Mouse (Mus musculus): ENCODE data around the gene Evx2. TPM values are rescaled to one million over a fixed set of nuclear protein-coding genes. Genes with fewer than 3 reads are reported as not detected.

Evx2 gene
- polyA plus RNA-seq, 1 experiment from 2014 or later = not detected

DNA sequence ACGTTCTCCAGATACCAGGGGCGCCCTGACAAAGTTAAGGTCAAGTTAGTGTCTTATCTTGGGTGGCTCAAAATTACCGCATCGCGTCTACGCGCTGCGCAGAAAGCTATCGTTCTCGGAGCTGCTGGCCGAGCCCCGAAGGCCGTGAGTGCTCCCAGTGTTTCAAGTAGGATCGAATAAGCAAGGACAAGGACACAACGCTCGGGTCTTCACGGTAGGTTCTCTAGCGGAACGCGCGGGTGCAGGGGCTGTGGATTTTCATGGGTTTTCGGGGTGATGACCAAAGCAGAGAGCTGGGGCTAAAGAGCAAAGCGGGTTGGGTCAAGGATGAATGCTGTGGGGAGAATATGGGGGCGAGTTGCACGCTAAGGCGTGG is 20.2 kb upstream of the Evx2 start:
- Histone ChIP-seq H3K27me3 (ENCODE audit: insufficient read depth, low read length) (peaks cover 100% of the 10 kb centered on the region), H3K4me2 (no peak overlapping the region; the same call in 1 of the 2 replicates), H3K27ac (ENCODE audit: low read depth) (no peak overlapping the region), H3K4me1 (ENCODE audit: insufficient read depth) (no peaks in the 10 kb centered on the region), H3K9ac (no peak overlapping the region), H3K4me3 (ENCODE audit: low read depth, low read length) (no peak overlapping the region; the same call in 1 of the 2 replicates), H3K36me3 (ENCODE audit: insufficient read depth) (no peaks in the 10 kb centered on the region), H3K9me3 (ENCODE audit: low read depth, low read length) (no peaks in the 10 kb centered on the region)
- no peak for TF ChIP-seq CTCF (IDR thresholded peaks at IDR 0.05; ENCODE audit: low read depth)
- no peak for ATAC-seq (ENCODE audit: insufficient read depth)
- no peak for DNase-seq
- 1% methylated on average over 26 of the region's 26 CpGs for WGBS

DNA sequence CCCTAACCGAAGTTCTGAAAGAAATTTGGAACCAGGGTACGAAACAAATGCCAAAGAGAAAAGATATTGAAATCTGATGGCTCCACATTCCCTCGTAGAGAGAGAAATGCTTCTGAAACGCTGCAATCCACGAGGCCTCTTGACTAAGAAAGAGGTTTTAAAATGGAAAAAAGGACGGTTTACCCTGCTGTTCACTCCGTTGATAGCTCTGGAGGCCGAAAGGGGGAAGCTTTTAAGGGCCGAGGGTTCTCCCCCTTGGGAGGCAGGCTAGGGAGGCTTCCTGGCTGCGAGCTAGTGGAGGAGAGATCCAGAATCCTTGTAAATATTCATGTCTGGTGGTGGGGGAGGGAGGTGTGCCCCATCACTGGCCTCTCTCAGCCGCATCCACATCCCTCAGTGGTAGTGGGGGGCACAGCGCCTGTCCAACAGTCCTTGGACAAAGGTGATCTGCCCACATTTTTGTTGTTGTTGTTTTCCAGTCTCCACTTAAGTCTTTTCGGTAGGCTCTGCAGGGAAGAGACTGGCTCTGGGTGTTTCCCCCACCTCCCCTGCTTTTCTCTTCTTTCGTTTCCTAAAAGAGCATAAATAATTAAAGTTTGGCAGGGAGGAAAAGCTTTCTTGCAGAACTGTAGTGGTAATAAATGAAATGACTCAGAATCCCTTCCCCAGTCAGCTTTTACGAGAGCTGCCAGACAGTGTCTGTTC is 19.7 kb upstream of the Evx2 start, which contains the start of gene Hoxd11:
Gene Hoxd11 (plus strand): TSS at position 667 of the 705 bp plus-strand sequence.
- Histone ChIP-seq H3K9me3 (ENCODE audit: low read depth, low read length) (no peaks in the 10 kb centered on the region), H3K27me3 (ENCODE audit: insufficient read depth, low read length) (peaks cover 100% of the 10 kb centered on the region), H3K4me1 (ENCODE audit: insufficient read depth) (no peaks in the 10 kb centered on the region), H3K27ac (ENCODE audit: low read depth) (no peak within 1 kb of the TSS), H3K9ac (no peak within 1 kb of the TSS), H3K4me2 (no peak within 1 kb of the TSS; the same call in 1 of the 2 replicates), H3K36me3 (ENCODE audit: insufficient read depth) (no peaks in the 10 kb centered on the region), H3K4me3 (ENCODE audit: low read depth, low read length) (no peak within 1 kb of the TSS; the same call in 1 of the 2 replicates)
- DNase-seq (no peak), ATAC-seq (ENCODE audit: insufficient read depth) (no peak)
- TF ChIP-seq CTCF (IDR thresholded peaks at IDR 0.05; ENCODE audit: low read depth) = no peak
- 2% methylated on average over 15 of the region's 15 CpGs for WGBS

DNA sequence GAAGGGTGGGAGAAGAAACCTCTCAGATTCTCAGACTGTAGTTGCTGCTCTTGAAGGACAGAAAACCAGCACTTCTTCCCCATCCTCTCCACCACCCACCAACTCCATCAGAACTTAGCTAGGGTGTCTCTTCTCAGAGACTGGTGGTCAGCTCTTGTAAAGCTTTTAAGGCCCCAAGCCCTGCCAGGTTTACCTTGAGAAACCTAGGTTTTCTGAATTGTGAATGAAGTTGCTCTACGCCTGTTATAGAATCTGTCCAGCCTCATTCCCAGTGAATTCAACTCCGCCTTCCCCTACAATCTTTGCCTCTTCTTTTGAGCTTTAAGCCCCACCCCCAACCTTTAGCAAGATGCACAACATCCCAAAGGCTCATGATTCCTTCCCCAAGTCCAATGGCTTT is 17.7 kb upstream of the Evx2 start:
- 14% methylated on average over 2 of the region's 2 CpGs for WGBS
- Histone ChIP-seq H3K9ac (no peak overlapping the region), H3K36me3 (ENCODE audit: insufficient read depth) (no peaks in the 10 kb centered on the region), H3K27ac (ENCODE audit: low read depth) (no peak overlapping the region), H3K4me1 (ENCODE audit: insufficient read depth) (no peaks in the 10 kb centered on the region), H3K9me3 (ENCODE audit: low read depth, low read length) (no peaks in the 10 kb centered on the region), H3K4me2 (no peak overlapping the region), H3K27me3 (ENCODE audit: insufficient read depth, low read length) (peaks cover 100% of the 10 kb centered on the region), H3K4me3 (ENCODE audit: low read depth, low read length) (no peak overlapping the region)
- no peak for TF ChIP-seq CTCF (IDR thresholded peaks at IDR 0.05; ENCODE audit: low read depth)
- DNase-seq (no peak), ATAC-seq (ENCODE audit: insufficient read depth) (no peak)

DNA sequence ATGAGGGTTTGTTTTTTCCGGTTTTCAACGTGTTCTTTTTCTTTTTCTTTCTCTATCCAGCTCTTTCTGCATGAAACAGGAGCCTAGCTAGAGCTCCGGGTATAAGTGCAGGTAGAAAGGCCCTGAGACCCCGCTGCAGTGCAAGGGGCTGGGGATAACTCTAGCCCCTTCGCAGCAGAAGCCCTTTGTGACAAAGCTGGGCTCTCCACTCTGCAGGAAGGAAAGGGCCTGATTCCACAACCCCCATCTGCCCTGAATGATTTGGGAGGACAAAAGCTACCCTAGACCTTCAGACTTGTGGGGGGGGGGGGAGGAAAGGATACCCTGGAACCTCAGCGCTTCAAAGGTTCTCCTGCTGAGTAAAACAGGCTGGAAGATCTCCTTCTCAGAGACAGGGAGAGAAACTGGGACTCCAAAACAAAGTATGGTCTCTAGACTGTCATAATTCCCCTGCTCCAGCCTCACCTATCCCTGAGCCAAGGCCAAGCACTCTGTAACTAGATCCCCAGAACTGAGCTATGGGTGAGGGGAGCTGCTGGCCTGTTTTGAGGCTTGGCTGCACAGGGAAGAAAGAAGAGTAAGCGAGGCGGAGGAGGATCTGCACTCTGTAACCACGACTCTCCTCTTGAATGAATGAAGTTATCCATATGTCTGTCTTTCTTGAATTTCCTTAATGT is 17.2 kb upstream of the Evx2 start:
- 4% methylated on average over 9 of the region's 9 CpGs for WGBS
- Histone ChIP-seq H3K4me2 (no peak overlapping the region), H3K9ac (no peak overlapping the region)

DNA sequence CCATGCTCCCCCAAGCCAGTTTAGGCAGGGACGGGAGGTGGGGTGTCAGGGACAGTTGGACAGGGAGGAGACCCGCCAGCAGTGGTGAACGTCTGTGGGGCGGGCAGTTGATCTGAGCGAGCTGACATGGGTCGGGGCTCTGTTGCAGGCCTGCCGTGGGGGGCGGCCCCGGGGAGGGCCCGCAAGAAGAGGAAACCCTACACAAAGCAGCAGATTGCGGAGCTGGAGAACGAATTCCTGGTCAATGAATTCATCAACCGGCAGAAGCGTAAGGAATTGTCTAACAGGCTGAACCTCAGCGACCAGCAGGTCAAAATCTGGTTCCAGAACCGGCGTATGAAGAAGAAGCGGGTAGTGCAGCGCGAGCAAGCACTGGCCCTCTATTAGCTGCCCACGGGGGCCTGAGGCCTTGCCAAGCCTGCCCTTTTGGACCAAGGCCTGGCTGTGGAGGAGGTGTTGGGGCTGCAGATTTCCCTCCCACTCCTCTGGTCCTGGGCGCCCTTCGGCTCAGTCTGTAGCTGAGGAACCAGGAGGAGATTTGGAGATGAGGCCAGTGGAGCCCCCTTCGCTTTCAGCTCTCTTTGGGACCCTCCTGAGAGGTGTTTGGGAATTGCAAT is 16.4 kb upstream of the Evx2 start:
- Histone ChIP-seq H3K9ac (no peak overlapping the region), H3K9me3 (ENCODE audit: low read depth, low read length) (no peaks in the 10 kb centered on the region), H3K36me3 (ENCODE audit: insufficient read depth) (no peaks in the 10 kb centered on the region), H3K27me3 (ENCODE audit: insufficient read depth, low read length) (peaks cover 100% of the 10 kb centered on the region), H3K27ac (ENCODE audit: low read depth) (no peak overlapping the region), H3K4me3 (ENCODE audit: low read depth, low read length) (no peak overlapping the region), H3K4me1 (ENCODE audit: insufficient read depth) (no peaks in the 10 kb centered on the region), H3K4me2 (no peak overlapping the region)
- WGBS = 5% methylated on average over 24 of the region's 24 CpGs
- no peak for DNase-seq
- ATAC-seq (ENCODE audit: insufficient read depth) = no peak
- TF ChIP-seq CTCF (IDR thresholded peaks at IDR 0.05; ENCODE audit: low read depth) = no peak

More for the DNA sequence above, 17.2 kb upstream of the Evx2 start:
- no peak for ATAC-seq (ENCODE audit: insufficient read depth)
- Histone ChIP-seq H3K27me3 (ENCODE audit: insufficient read depth, low read length) (peaks cover 100% of the 10 kb centered on the region), H3K9me3 (ENCODE audit: low read depth, low read length) (no peaks in the 10 kb centered on the region), H3K36me3 (ENCODE audit: insufficient read depth) (no peaks in the 10 kb centered on the region), H3K4me1 (ENCODE audit: insufficient read depth) (no peaks in the 10 kb centered on the region), H3K27ac (ENCODE audit: low read depth) (no peak overlapping the region), H3K4me3 (ENCODE audit: low read depth, low read length) (no peak overlapping the region)
- TF ChIP-seq CTCF (IDR thresholded peaks at IDR 0.05; ENCODE audit: low read depth) = no peak
- DNase-seq = no peak

DNA sequence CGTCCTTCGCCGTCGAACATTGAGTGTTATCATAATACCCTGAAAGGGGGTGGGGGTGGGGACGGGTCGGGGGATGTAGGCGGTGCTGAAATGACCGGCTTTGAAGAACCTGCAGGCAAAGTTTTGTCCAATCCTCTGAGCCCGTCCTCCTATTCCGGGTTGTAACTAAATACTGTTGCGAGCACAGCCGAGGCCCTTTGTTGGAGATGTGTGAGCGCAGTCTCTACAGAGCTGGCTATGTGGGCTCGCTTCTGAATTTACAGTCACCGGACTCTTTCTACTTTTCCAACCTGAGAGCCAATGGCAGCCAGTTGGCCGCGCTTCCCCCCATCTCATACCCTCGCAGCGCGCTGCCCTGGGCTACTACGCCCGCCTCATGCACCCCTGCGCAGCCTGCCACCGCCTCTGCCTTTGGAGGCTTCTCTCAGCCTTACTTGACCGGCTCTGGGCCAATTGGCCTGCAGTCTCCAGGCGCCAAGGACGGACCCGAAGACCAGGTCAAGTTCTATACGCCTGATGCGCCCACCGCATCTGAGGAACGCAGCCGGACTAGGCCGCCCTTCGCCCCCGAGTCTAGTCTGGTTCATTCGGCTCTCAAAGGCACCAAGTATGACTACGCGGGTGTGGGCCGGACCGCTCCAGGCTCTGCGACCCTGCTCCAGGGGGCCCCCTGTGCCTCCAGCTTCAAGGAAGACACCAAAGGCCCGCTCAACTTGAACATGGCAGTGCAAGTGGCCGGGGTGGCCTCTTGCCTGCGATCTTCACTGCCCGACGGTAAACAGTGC is 15.7 kb upstream of the Evx2 start, which contains the start of gene Hoxd12:
Gene Hoxd12 (plus strand): TSS at position 133 of the 785 bp plus-strand sequence.
- Histone ChIP-seq H3K27me3 (ENCODE audit: insufficient read depth, low read length) (peaks cover 100% of the 10 kb centered on the region), H3K36me3 (ENCODE audit: insufficient read depth) (no peaks in the 10 kb centered on the region), H3K4me3 (ENCODE audit: low read depth, low read length) (no peak within 1 kb of the TSS), H3K27ac (ENCODE audit: low read depth) (no peak within 1 kb of the TSS), H3K4me1 (ENCODE audit: insufficient read depth) (no peaks in the 10 kb centered on the region), H3K9me3 (ENCODE audit: low read depth, low read length) (no peaks in the 10 kb centered on the region), H3K4me2 (no peak within 1 kb of the TSS), H3K9ac (no peak within 1 kb of the TSS)
- DNase-seq (no peak), ATAC-seq (ENCODE audit: insufficient read depth) (no peak)
- 1% methylated on average over 47 of the region's 47 CpGs for WGBS
- no peak for TF ChIP-seq CTCF (IDR thresholded peaks at IDR 0.05; ENCODE audit: low read depth)

Data from lung, embryonic 14.5 days (tissue).